Mouse (Mus musculus): Measurements from ENCODE around the gene Sulf2. TPM values are rescaled to one million over a fixed set of nuclear protein-coding genes. Genes with fewer than 3 reads are reported as not detected.
"Not testable (repeated sequence)": the region's sequence is repeated elsewhere in the genome, so short reads cannot be mapped to it uniquely, and the experiment has no call there.

Gene Sulf2
- polyA plus RNA-seq (2015; fragmentation: Nextera tagmentation; extraction: Ambion mirVana), result 149 and 184 TPM in 2 replicates

DNA sequence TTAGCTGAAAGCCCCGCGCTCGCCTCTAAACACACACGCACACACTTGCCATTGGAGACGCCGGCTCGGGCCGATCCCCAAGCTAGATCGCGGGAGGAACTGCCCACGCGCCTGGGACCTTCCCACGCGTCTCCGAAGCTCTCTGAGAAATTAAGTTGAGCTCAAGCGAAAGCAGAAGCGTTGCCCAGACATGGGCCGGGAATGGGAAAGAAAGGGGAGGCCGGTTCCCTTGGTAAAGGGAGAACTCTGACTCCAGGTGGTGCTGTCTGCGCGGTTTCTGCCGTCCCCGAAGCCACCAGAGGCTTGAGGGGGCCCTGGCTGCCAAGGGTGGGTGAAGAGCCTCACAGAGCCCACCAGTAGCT lies at the start of gene Sulf2:
Sulf2 (minus strand) TSS at position 210 of the 362 bp plus-strand sequence.
- Histone ChIP-seq H3K27me3 (no peaks in the 10 kb centered on the region), H3K27ac (peak within 1 kb of the TSS; percentile 96), H3K9ac (peak within 1 kb of the TSS; percentile 92), H3K4me2 (peak within 1 kb of the TSS; percentile 90), H3K4me3 (peak within 1 kb of the TSS; percentile 74), H3K4me1 (peaks cover 71% of the 10 kb centered on the region), H3K9me3 (no peaks in the 10 kb centered on the region), H3K36me3 (no peaks in the 10 kb centered on the region)
- ATAC-seq (ENCODE audit: insufficient number of reproducible peaks, low FRiP score, low TSS enrichment, low read depth), result peak; percentile 44; the same call in 1 of the 2 replicates
- WGBS, result under 1% methylated on average over 23 of the region's 23 CpGs

DNA sequence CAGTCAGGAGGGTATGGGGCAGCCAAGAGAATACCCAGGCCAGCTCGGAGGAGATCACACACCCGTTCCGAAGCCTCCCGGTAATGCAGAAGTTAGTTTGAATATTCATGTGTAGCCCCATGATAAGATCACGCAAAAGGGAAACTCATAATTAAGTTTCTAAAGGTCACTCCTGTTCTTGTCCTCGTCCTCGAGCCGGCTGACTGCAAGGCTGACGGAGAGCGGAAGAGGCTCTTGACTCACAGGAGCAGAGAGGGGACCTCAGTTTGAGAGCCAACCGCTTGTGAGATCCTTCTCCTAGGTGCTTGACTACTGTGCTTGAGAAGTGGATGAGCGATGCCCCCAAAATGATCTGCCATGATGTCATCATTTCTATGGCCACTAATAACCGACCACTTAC lies 48.7 kb upstream of the Sulf2 start:
- no peak overlapping the region for H3K27ac ChIP-seq
- H3K36me3 ChIP-seq, result no peaks in the 10 kb centered on the region

DNA sequence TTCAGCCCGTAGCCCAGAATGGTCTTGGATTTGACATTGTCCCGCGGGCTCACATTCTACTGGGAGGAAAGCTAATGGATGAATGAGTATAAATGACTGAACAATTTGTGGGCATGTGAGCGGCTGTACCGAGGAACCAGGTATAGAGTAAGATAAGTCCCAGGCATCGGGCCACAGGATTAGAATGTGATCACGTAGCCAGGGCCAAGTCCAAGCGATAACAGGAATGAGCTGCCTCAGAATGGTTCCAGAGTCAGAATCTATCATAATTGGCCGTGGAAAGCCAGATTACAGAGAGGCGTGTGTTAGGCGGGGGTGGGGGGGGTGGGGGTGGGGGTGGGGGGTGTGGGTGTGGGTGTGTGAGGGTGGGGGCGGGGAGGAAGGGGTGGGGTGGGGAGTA lies 48.2 kb upstream of the Sulf2 start:
- Histone ChIP-seq H3K27me3 (no peaks in the 10 kb centered on the region), H3K36me3 (no peaks in the 10 kb centered on the region), H3K9ac (no peak overlapping the region), H3K4me1 (peaks cover 18% of the 10 kb centered on the region), H3K9me3 (no peaks in the 10 kb centered on the region), H3K4me3 (no peak overlapping the region), H3K27ac (no peak overlapping the region), H3K4me2 (no peak overlapping the region)
- no peak for ATAC-seq (ENCODE audit: insufficient number of reproducible peaks, low FRiP score, low TSS enrichment, low read depth)
- WGBS, result 73% methylated on average over 12 of the region's 12 CpGs

More for the DNA sequence above, 48.7 kb upstream of the Sulf2 start:
- H3K4me3 ChIP-seq, result no peak overlapping the region
- no peaks in the 10 kb centered on the region for H3K27me3 ChIP-seq
- H3K9ac ChIP-seq, result no peak overlapping the region
- no peaks in the 10 kb centered on the region for H3K9me3 ChIP-seq
- 90% methylated on average over 13 of the region's 13 CpGs for WGBS
- no peak overlapping the region for H3K4me2 ChIP-seq
- ATAC-seq (ENCODE audit: insufficient number of reproducible peaks, low FRiP score, low TSS enrichment, low read depth), result no peak
- peaks cover 23% of the 10 kb centered on the region for H3K4me1 ChIP-seq

DNA sequence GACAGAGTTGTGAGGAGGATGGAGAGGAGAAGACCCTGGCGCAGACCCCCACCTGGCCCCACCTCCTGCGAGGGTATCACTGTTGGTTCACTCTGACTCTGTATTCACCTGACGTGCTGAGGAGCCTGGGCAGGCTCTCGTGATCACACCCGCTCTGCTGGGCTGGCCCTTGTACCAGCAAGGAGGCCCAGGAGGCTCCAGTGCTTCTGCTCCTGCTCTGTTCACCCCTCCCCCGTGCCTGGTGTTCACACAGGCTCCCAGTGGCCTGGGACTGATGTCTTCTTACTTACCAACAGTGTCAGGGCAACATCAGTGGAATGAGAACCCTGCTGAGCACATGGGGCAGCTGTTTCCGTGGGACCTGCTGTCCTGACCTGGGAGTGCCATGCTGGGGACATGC lies 42.5 kb upstream of the Sulf2 start:
- Histone ChIP-seq H3K27me3 (no peaks in the 10 kb centered on the region), H3K4me3 (no peak overlapping the region), H3K9ac (no peak overlapping the region), H3K4me2 (no peak overlapping the region), H3K27ac (no peak overlapping the region), H3K4me1 (peaks cover 26% of the 10 kb centered on the region), H3K9me3 (no peaks in the 10 kb centered on the region), H3K36me3 (no peaks in the 10 kb centered on the region)
- WGBS, result 49% methylated on average over 7 of the region's 7 CpGs
- ATAC-seq (ENCODE audit: insufficient number of reproducible peaks, low FRiP score, low TSS enrichment, low read depth), result no peak

GRCm38 (mm10) chr2:166197064-166197463 lies 41.6 kb upstream of the Sulf2 start:
- H3K27me3 ChIP-seq, result no peaks in the 10 kb centered on the region
- H3K4me1 ChIP-seq, result peaks cover 28% of the 10 kb centered on the region
- 41% methylated on average over 6 of the region's 6 CpGs for WGBS
- H3K27ac ChIP-seq, result peak overlapping the region; percentile 33; the same call in 1 of the 2 replicates
- ATAC-seq (ENCODE audit: insufficient number of reproducible peaks, low FRiP score, low TSS enrichment, low read depth), result no peak
- no peaks in the 10 kb centered on the region for H3K9me3 ChIP-seq
- no peak overlapping the region for H3K4me3 ChIP-seq
- no peak overlapping the region for H3K4me2 ChIP-seq
- no peaks in the 10 kb centered on the region for H3K36me3 ChIP-seq
- H3K9ac ChIP-seq, result no peak overlapping the region

- Histone ChIP-seq H3K36me3 (no peaks in the 10 kb centered on the region), H3K9ac (no peak overlapping the region), H3K4me1 (peaks cover 33% of the 10 kb centered on the region), H3K27me3 (no peaks in the 10 kb centered on the region), H3K27ac (no peak overlapping the region), H3K9me3 (no peaks in the 10 kb centered on the region), H3K4me3 (no peak overlapping the region), H3K4me2 (no peak overlapping the region)
- 62% methylated on average over 13 of the region's 13 CpGs for WGBS
- no peak for ATAC-seq (ENCODE audit: insufficient number of reproducible peaks, low FRiP score, low TSS enrichment, low read depth)
Measured at GRCm38 (mm10) chr2:166196080-166196786, 40.8 kb upstream of the Sulf2 start.

DNA sequence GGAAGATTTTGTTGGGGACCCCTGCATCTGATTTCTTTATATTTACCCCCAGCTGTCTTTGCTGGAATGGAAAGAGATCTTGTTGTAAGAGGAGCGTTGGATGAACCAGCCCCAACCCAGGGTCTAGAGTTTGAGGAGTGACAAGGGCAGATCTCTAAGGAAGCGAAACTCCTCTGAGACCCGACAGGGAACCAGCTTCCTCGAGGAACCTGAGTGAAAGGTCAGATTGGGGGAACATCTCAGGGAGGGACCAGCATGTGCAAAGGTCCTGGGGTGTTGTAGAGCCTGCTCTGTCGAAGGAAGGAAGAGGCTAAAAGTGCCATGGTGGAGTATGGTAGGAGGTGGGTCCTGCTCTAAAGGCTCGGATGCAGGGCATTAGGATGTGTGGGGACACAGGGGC lies 39.6 kb upstream of the Sulf2 start:
- H3K4me3 ChIP-seq, result no peak overlapping the region
- H3K4me1 ChIP-seq, result peaks cover 44% of the 10 kb centered on the region
- no peak overlapping the region for H3K27ac ChIP-seq
- 73% methylated on average over 6 of the region's 6 CpGs for WGBS
- ATAC-seq (ENCODE audit: insufficient number of reproducible peaks, low FRiP score, low TSS enrichment, low read depth), result no peak
- H3K27me3 ChIP-seq, result no peaks in the 10 kb centered on the region
- no peaks in the 10 kb centered on the region for H3K9me3 ChIP-seq
- H3K9ac ChIP-seq, result no peak overlapping the region
- no peaks in the 10 kb centered on the region for H3K36me3 ChIP-seq
- H3K4me2 ChIP-seq, result no peak overlapping the region

DNA sequence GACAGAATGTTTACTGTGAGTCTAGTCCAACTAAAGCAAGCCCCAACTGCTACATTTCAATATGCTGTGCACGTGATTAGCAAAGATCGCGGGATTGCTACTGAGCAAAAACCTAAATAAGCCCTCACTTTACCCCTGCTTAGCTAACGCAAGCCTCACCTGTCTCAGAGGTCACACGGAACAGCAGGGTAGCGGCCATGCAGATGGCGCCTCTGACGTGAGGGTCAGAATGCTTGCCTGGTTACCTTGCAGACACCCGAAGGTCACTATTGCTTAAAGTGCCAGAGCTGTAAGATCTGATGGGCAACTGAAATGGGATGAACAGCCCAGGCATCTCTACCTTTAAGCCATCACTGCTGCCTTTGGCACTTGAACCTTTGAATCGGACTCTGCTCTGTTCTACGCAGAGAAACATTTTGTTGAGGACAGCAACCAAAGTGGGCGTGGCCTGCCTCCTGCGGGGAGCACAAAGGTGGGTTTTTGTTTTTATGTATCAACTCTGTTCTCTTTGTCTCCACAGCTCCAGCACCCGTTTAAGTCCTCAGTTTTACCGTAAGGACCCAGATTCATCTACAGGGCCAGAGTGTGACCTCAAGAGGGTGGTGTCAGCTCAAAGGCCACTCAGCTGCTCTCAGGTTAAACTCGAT lies 38.8 kb upstream of the Sulf2 start:
- Histone ChIP-seq H3K4me1 (peaks cover 48% of the 10 kb centered on the region), H3K27ac (no peak overlapping the region), H3K36me3 (no peaks in the 10 kb centered on the region), H3K9ac (no peak overlapping the region), H3K4me3 (no peak overlapping the region), H3K4me2 (no peak overlapping the region), H3K9me3 (no peaks in the 10 kb centered on the region), H3K27me3 (no peaks in the 10 kb centered on the region)
- WGBS, result 72% methylated on average over 16 of the region's 16 CpGs
- ATAC-seq (ENCODE audit: insufficient number of reproducible peaks, low FRiP score, low TSS enrichment, low read depth), result no peak

DNA sequence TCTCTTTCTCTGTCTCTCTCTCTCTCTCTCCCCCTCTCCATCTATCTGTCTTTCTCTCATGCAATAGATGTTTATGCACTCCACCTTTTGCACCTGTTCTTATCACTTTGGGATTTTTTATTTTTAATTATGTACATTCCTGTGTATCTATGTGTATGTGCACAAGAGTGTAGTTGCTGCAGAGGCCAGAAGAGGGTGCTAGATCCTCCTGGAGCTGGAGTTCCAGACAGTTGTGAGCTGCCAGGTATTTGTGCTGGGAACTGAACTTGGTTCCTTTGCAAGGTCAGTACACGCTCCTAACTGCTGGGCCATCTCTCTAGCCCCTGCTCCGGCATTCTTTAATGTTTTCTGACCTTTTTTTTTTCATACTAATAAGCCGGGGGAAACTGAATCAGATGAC lies 38.0 kb upstream of the Sulf2 start:
- WGBS, result 91% methylated on average over 3 of the region's 3 CpGs
- H3K4me3 ChIP-seq, result no peak overlapping the region
- H3K4me2 ChIP-seq, result no peak overlapping the region
- no peaks in the 10 kb centered on the region for H3K27me3 ChIP-seq
- H3K9me3 ChIP-seq, result no peaks in the 10 kb centered on the region
- ATAC-seq (ENCODE audit: insufficient number of reproducible peaks, low FRiP score, low TSS enrichment, low read depth), result no peak
- H3K9ac ChIP-seq, result no peak overlapping the region
- H3K4me1 ChIP-seq, result peaks cover 48% of the 10 kb centered on the region
- no peaks in the 10 kb centered on the region for H3K36me3 ChIP-seq
- H3K27ac ChIP-seq, result no peak overlapping the region

DNA sequence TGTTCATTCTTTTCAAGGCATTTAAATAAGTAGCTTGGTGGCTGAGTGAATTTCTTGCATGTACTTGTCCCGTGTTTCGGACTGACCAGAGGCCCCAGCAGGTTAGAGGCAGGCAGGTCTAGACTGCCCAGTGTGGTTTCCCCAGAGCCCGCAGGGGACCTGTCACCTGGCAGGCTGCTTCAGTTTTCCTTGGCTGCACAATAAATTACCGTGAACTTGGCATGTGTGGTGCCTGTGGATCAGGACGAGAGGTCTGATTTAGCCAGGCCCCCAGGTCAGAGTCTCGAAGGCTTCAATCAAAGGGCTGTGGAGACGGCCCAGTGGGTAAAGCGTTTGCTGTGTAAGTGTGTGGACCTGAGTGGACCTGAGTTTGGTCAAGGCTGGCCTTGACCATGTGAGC lies 35.4 kb upstream of the Sulf2 start:
- Histone ChIP-seq H3K27me3 (no peaks in the 10 kb centered on the region), H3K27ac (no peak overlapping the region), H3K4me1 (peaks cover 47% of the 10 kb centered on the region), H3K9me3 (no peaks in the 10 kb centered on the region), H3K4me3 (no peak overlapping the region), H3K36me3 (no peaks in the 10 kb centered on the region), H3K9ac (no peak overlapping the region), H3K4me2 (no peak overlapping the region)
- WGBS, result 27% methylated on average over 8 of the region's 8 CpGs
- no peak for ATAC-seq (ENCODE audit: insufficient number of reproducible peaks, low FRiP score, low TSS enrichment, low read depth)

DNA sequence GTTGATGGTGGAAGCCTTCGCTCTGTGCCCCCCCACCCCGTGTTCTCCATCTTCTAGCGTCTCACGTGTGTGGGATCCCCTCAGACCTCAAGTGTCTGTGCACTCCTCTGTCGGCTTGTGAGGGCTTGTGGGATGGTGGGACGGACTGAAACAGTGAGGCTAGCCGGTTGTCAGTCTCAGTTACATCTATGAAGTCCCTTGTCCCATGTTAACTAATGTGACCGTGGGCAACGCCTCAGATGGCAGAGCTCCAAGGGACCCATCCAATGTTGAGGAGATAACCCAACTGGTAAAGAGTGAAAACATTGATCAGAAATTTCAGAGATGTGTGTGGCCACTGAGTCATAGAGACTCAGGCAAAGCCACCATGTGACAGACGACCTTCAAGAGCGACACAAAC lies 33.7 kb upstream of the Sulf2 start:
- Histone ChIP-seq H3K4me2 (no peak overlapping the region), H3K4me1 (peaks cover 45% of the 10 kb centered on the region), H3K36me3 (no peaks in the 10 kb centered on the region), H3K4me3 (no peak overlapping the region), H3K27me3 (no peaks in the 10 kb centered on the region), H3K27ac (no peak overlapping the region), H3K9me3 (no peaks in the 10 kb centered on the region), H3K9ac (no peak overlapping the region)
- WGBS, result 94% methylated on average over 11 of the region's 11 CpGs
- no peak for ATAC-seq (ENCODE audit: insufficient number of reproducible peaks, low FRiP score, low TSS enrichment, low read depth)

DNA sequence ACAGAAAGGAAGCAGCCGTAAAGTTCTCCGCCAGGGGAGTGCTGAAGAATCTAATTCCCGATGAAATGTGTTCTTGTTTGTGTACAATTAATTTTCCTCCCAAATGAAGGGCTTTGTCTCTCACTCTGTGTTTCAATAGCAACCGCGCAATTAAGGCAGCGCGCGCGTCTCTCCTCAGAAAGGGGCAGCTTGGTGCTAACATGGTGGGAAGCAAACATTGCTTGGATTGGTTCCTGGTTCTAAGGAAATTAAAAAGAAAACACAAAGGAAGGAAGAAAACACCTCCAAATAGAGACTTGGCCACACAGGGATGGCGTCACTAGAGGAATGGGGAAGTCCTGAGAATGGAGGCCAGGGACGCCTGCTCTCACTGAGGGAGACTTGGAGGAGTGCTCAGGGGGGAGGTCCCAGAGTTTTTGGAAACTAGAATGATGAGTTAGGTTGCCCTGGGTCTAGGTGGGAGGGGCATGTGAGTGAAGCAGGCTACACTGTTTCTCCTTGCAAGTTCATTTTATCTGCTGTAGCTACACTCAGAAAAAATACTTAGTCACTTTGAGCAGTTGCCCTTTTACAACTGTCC lies 32.5 kb upstream of the Sulf2 start:
- not testable (repeated sequence) for H3K4me2 ChIP-seq; H3K27me3 ChIP-seq; H3K9me3 ChIP-seq; ATAC-seq (ENCODE audit: insufficient number of reproducible peaks, low FRiP score, low TSS enrichment, low read depth); H3K36me3 ChIP-seq; H3K4me3 ChIP-seq; H3K9ac ChIP-seq
- 65% methylated on average over 9 of the region's 11 CpGs for WGBS
- Histone ChIP-seq H3K4me1 (peaks cover 45% of the 10 kb centered on the region), H3K27ac (peak overlapping the region; percentile 23; the same call in 1 of the 2 replicates)
